Mouse (Mus musculus): ENCODE results near the gene Klc1. TPM values are rescaled to one million over a fixed set of nuclear protein-coding genes. Genes with fewer than 3 reads are reported as not detected.
"Not testable (repeated sequence)": the region's sequence is repeated elsewhere in the genome, so short reads cannot be mapped to it uniquely, and the experiment has no call there.

Gene Klc1
- 2.9 and 3.9 TPM in 2 replicates for polyA plus RNA-seq (2012)

GRCm38 (mm10) chr12:111758381-111759175 is at the start of gene Klc1:
Klc1 (plus strand) TSS chr12:111758849.
- Histone ChIP-seq H3K36me3 (ENCODE audit: control insufficient read depth) (peaks cover 18% of the 10 kb centered on the region), H3K4me1 (ENCODE audit: control insufficient read depth) (peaks cover 61% of the 10 kb centered on the region), H3K4me3 (replicated peaks) (peak within 1 kb of the TSS; percentile 74), H3K9me3 (ENCODE audit: control insufficient read depth, low read length) (no peaks in the 10 kb centered on the region), H3K27me3 (ENCODE audit: control insufficient read depth) (peaks cover 28% of the 10 kb centered on the region)
- no peak for TF ChIP-seq GATA1 (IDR thresholded peaks at IDR 0.05; ENCODE audit: low read length)

- H3K27me3 ChIP-seq (ENCODE audit: control insufficient read depth) = no peaks in the 10 kb centered on the region
- TF ChIP-seq TAL1 (IDR thresholded peaks at IDR 0.05; ENCODE audit: low read length) = no peak
- no peak for TF ChIP-seq GATA1 (IDR thresholded peaks at IDR 0.05; ENCODE audit: low read length)
- no peaks in the 10 kb centered on the region for H3K9me3 ChIP-seq (ENCODE audit: control insufficient read depth, low read length)
- H3K4me3 ChIP-seq (replicated peaks) = no peak overlapping the region
- H3K36me3 ChIP-seq (ENCODE audit: control insufficient read depth) = peaks cover 38% of the 10 kb centered on the region
- H3K4me1 ChIP-seq (ENCODE audit: control insufficient read depth) = peaks cover 39% of the 10 kb centered on the region
Observed at GRCm38 (mm10) chr12:111710091-111710490, 48.6 kb upstream of the Klc1 start.

GRCm38 (mm10) chr12:111712476-111712875 is 46.2 kb upstream of the Klc1 start:
- H3K9me3 ChIP-seq (ENCODE audit: control insufficient read depth, low read length) = peaks cover 7% of the 10 kb centered on the region
- peak overlapping the region; percentile 77 for H3K4me3 ChIP-seq (replicated peaks)
- TF ChIP-seq GATA1 (IDR thresholded peaks at IDR 0.05; ENCODE audit: low read length) (no peak), TAL1 (IDR thresholded peaks at IDR 0.05; ENCODE audit: low read length) (no peak)
- peaks cover 50% of the 10 kb centered on the region for H3K4me1 ChIP-seq (ENCODE audit: control insufficient read depth)
- H3K36me3 ChIP-seq (ENCODE audit: control insufficient read depth) = peaks cover 46% of the 10 kb centered on the region
- no peaks in the 10 kb centered on the region for H3K27me3 ChIP-seq (ENCODE audit: control insufficient read depth)

GRCm38 (mm10) chr12:111713004-111713651 is 45.5 kb upstream of the Klc1 start, which contains the start of the genes Bag5 and Apopt1:
Bag5 (minus strand) TSS chr12:111713257.
Apopt1 (plus strand) TSS chr12:111713261.
- Histone ChIP-seq H3K4me1 (ENCODE audit: control insufficient read depth) (peaks cover 50% of the 10 kb centered on the region), H3K36me3 (ENCODE audit: control insufficient read depth) (peaks cover 40% of the 10 kb centered on the region), H3K9me3 (ENCODE audit: control insufficient read depth, low read length) (peaks cover 7% of the 10 kb centered on the region), H3K4me3 (replicated peaks) (peak within 1 kb of the TSS; percentile 77), H3K27me3 (ENCODE audit: control insufficient read depth) (no peaks in the 10 kb centered on the region)
- TF ChIP-seq TAL1 (IDR thresholded peaks at IDR 0.05; ENCODE audit: low read length) = no peak
- no peak for TF ChIP-seq GATA1 (IDR thresholded peaks at IDR 0.05; ENCODE audit: low read length)

GRCm38 (mm10) chr12:111713880-111714279 is 44.8 kb upstream of the Klc1 start:
- peaks cover 50% of the 10 kb centered on the region for H3K4me1 ChIP-seq (ENCODE audit: control insufficient read depth)

GRCm38 (mm10) chr12:111716505-111716904 is 42.1 kb upstream of the Klc1 start:
- H3K4me3 ChIP-seq (replicated peaks) = no peak overlapping the region
- H3K27me3 ChIP-seq (ENCODE audit: control insufficient read depth) = no peaks in the 10 kb centered on the region
- TF ChIP-seq TAL1 (IDR thresholded peaks at IDR 0.05; ENCODE audit: low read length) (no peak), GATA1 (IDR thresholded peaks at IDR 0.05; ENCODE audit: low read length) (no peak)
- peaks cover 39% of the 10 kb centered on the region for H3K4me1 ChIP-seq (ENCODE audit: control insufficient read depth)
- H3K9me3 ChIP-seq (ENCODE audit: control insufficient read depth, low read length) = peaks cover 7% of the 10 kb centered on the region
- peaks cover 13% of the 10 kb centered on the region for H3K36me3 ChIP-seq (ENCODE audit: control insufficient read depth)

More at GRCm38 (mm10) chr12:111713880-111714279, 44.8 kb upstream of the Klc1 start:
- H3K36me3 ChIP-seq (ENCODE audit: control insufficient read depth) = peaks cover 35% of the 10 kb centered on the region
- H3K4me3 ChIP-seq (replicated peaks) = peak overlapping the region; percentile 77
- H3K9me3 ChIP-seq (ENCODE audit: control insufficient read depth, low read length); H3K27me3 ChIP-seq (ENCODE audit: control insufficient read depth): not testable (repeated sequence)

GRCm38 (mm10) chr12:111718656-111719055 is 40.0 kb upstream of the Klc1 start:
- Histone ChIP-seq H3K4me1 (ENCODE audit: control insufficient read depth) (peaks cover 25% of the 10 kb centered on the region), H3K9me3 (ENCODE audit: control insufficient read depth, low read length) (peaks cover 7% of the 10 kb centered on the region), H3K36me3 (ENCODE audit: control insufficient read depth) (peaks cover 17% of the 10 kb centered on the region), H3K27me3 (ENCODE audit: control insufficient read depth) (no peaks in the 10 kb centered on the region), H3K4me3 (replicated peaks) (no peak overlapping the region)
- TF ChIP-seq TAL1 (IDR thresholded peaks at IDR 0.05; ENCODE audit: low read length) = no peak
- TF ChIP-seq GATA1 (IDR thresholded peaks at IDR 0.05; ENCODE audit: low read length) = no peak

- Histone ChIP-seq H3K36me3 (ENCODE audit: control insufficient read depth) (peaks cover 30% of the 10 kb centered on the region), H3K9me3 (ENCODE audit: control insufficient read depth, low read length) (peaks cover 7% of the 10 kb centered on the region), H3K4me1 (ENCODE audit: control insufficient read depth) (peaks cover 11% of the 10 kb centered on the region)
Observed at GRCm38 (mm10) chr12:111720222-111720621, 38.4 kb upstream of the Klc1 start.

GRCm38 (mm10) chr12:111722654-111723053 is 36.0 kb upstream of the Klc1 start:
- TF ChIP-seq GATA1 (IDR thresholded peaks at IDR 0.05; ENCODE audit: low read length) (no peak), TAL1 (IDR thresholded peaks at IDR 0.05; ENCODE audit: low read length) (no peak)
- no peaks in the 10 kb centered on the region; the same call in 1 of the 2 replicates for H3K4me1 ChIP-seq (ENCODE audit: control insufficient read depth)
- H3K9me3 ChIP-seq (ENCODE audit: control insufficient read depth, low read length) = no peaks in the 10 kb centered on the region
- peaks cover 43% of the 10 kb centered on the region for H3K36me3 ChIP-seq (ENCODE audit: control insufficient read depth)
- no peak overlapping the region for H3K4me3 ChIP-seq (replicated peaks)
- H3K27me3 ChIP-seq (ENCODE audit: control insufficient read depth) = no peaks in the 10 kb centered on the region

More at GRCm38 (mm10) chr12:111720222-111720621, 38.4 kb upstream of the Klc1 start:
- no peaks in the 10 kb centered on the region for H3K27me3 ChIP-seq (ENCODE audit: control insufficient read depth)
- H3K4me3 ChIP-seq (replicated peaks) = no peak overlapping the region
- TF ChIP-seq GATA1 (IDR thresholded peaks at IDR 0.05; ENCODE audit: low read length) = no peak
- TF ChIP-seq TAL1 (IDR thresholded peaks at IDR 0.05; ENCODE audit: low read length) = no peak
